Mouse (Mus musculus) spleen, adult 2 months (tissue): ENCODE data around the gene Cnn1. TPM values are rescaled to one million over a fixed set of nuclear protein-coding genes. Genes with fewer than 3 reads are reported as not detected.
A peak's percentile ranks its signal among the peaks of the same experiment; 100 is the strongest.

Source experiments
- DNase-seq, 2 experiments: peaks; one replicate each; pipeline versions ENCODE4 v3.0.0 to v3.0.0-alpha.2; 2012 to 2021; ENCODE audit warnings: low spot score in 2 of 2, low read depth in 1 of 2
- H3K27ac ChIP-seq: fragments of 200-500 bp; 2 replicates; pipeline ENCODE4 v1.5.1; 2012; ENCODE audit warnings: low read length, inconsistent platforms; ENCODE audit not compliant: insufficient read depth
- H3K27me3 ChIP-seq: fragments of 200-500 bp; 2 replicates; pipeline ENCODE4 v1.6.1; 2012; ENCODE audit warnings: mild to moderate bottlenecking, moderate library complexity, low read length, inconsistent platforms; ENCODE audit not compliant: control insufficient read depth, insufficient read depth
- H3K36me3 ChIP-seq: fragments of 200-500 bp; 2 replicates; pipeline ENCODE4 v1.6.1; 2012; ENCODE audit warnings: mild to moderate bottlenecking, low read length, inconsistent platforms; ENCODE audit not compliant: control insufficient read depth, insufficient read depth
- H3K4me1 ChIP-seq: fragments of 200-500 bp; 2 replicates; pipeline ENCODE4 v1.6.1; 2011; ENCODE audit warnings: inconsistent platforms; ENCODE audit not compliant: control insufficient read depth, insufficient read depth, insufficient read length
- H3K4me3 ChIP-seq: fragments of 200-500 bp; 2 replicates; pipeline ENCODE4 v1.5.1; 2011; ENCODE audit warnings: mild to moderate bottlenecking, inconsistent platforms; ENCODE audit not compliant: insufficient read depth, insufficient read length; ENCODE audit errors: extremely low read depth
- CTCF ChIP-seq: fragments of 200-500 bp; IDR thresholded peaks from 2 replicates; pipeline ENCODE4 v1.5.1; 2011; ENCODE audit warnings: mild to moderate bottlenecking, inconsistent platforms; ENCODE audit not compliant: insufficient read depth, insufficient read length, insufficient replicate concordance; ENCODE audit errors: extremely low read depth
- POLR2A ChIP-seq: fragments of 200-500 bp; IDR thresholded peaks from 2 replicates; pipeline ENCODE4 v1.6.1; 2011; ENCODE audit warnings: low read depth, low read length, inconsistent platforms
- WGBS: fragments of 180-500 bp; shearing (Covaris S2); methylation state at CpG from one replicate; pipeline ENCODE4 v1.1.7; 2018; 5-methylcytosine and 5-hydroxymethylcytosine counted together
- polyA plus RNA-seq: library from polyadenylated mRNA; depleted of rRNA; stranded (reverse); fragments of >200 nt; gene quantifications from 2 replicates; pipeline ENCODE4 v1.2.3, GENCODE M21; 2012; rRNA removed

Cnn1 gene
- 7.2 and 8.0 TPM in 2 replicates for polyA plus RNA-seq

DNA sequence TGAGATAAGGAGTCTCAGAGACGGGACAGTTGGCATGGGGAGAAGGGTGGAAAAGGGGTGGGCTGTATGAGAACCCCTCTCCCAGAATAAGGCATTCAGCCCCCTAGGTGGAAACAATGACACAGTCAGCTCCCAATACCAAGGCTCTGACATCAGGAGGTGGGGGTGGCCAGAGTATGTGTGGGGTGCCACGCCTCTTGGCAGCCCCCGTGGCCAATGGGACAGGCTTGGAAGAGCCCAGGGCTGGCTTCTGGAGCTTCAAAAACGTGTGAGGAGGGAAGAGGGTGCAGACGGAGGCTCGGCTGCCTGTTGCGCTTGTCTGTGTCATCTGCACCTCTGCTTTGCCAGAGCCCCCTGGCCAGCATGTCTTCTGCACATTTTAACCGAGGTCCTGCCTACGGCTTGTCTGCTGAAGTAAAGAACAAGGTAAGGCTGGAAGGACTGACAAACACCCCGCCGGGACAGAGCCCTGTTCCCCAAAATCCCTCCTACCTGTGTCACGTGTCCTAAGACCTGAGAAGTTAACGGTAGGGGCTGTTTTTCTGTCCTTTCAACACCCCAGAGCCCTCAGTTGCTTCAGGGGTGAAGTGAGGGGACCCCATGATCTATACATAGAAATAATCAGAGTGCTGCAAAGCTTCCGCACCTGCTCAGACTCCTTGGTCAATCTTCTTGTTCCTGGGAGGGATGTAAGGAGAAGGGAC lies at the start of gene Cnn1:
Cnn1 (plus strand) TSS at position 224 of the 704 bp plus-strand sequence.
- DNase-seq: no peak
- H3K27ac ChIP-seq: no peak within 1 kb of the TSS
- H3K27me3 ChIP-seq: peaks cover 11% of the 10 kb centered on the region
- TF ChIP-seq CTCF (no peak), POLR2A (no peak)
- no peak within 1 kb of the TSS for H3K4me3 ChIP-seq
- no peaks in the 10 kb centered on the region for H3K36me3 ChIP-seq
- H3K4me1 ChIP-seq: peaks cover 4% of the 10 kb centered on the region; the same call in 1 of the 2 replicates
- 24% methylated on average over 14 of the region's 14 CpGs for WGBS

GRCm38 (mm10) chr9:22049315-22049714 lies 49.7 kb upstream of the Cnn1 start:
- H3K27ac ChIP-seq: no peak overlapping the region
- 78% methylated on average over 11 of the region's 11 CpGs for WGBS
- H3K27me3 ChIP-seq: peaks cover 21% of the 10 kb centered on the region
- no peak overlapping the region for H3K4me3 ChIP-seq
- no peak for DNase-seq
- H3K4me1 ChIP-seq: peaks cover 11% of the 10 kb centered on the region
- TF ChIP-seq CTCF (no peak), POLR2A (no peak)
- no peaks in the 10 kb centered on the region for H3K36me3 ChIP-seq

DNA sequence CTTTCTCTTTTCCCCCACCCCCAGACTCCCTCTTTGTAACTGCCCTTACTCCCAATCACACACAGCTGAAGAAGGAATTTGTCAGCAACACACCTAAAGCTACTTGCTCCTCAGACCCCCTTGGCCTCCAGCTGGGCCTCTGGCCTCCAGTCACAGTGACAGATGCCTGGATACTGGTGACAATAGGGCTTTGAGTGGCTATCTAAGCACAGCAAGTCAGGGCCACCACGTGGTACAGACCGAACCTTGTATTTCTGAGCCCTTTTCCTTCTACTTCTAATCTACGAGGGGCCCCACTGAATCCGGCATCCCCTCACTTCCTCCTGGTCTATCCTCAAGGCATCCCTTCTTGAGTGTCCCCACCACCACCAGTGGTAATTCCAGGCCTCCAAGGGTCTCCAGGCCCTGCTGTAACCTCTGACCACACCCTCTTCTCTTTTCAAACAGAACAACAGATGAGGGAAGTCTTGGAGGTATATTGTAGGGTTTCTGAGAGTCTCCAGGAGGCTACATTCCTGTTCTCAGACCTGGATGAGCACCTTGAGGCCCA lies 49.2 kb upstream of the Cnn1 start:
- 67% methylated on average over 4 of the region's 4 CpGs for WGBS

GRCm38 (mm10) chr9:22050351-22050889 lies 48.6 kb upstream of the Cnn1 start:
- Histone ChIP-seq H3K27ac (no peak overlapping the region), H3K4me3 (no peak overlapping the region), H3K27me3 (peaks cover 23% of the 10 kb centered on the region), H3K4me1 (peaks cover 16% of the 10 kb centered on the region), H3K36me3 (no peaks in the 10 kb centered on the region)
- 3% methylated on average over 41 of the region's 43 CpGs for WGBS
- TF ChIP-seq CTCF (no peak), POLR2A (no peak)
- DNase-seq: no peak

More for the DNA sequence above, 49.2 kb upstream of the Cnn1 start:
- Histone ChIP-seq H3K36me3 (no peaks in the 10 kb centered on the region), H3K4me3 (no peak overlapping the region), H3K4me1 (peaks cover 16% of the 10 kb centered on the region), H3K27ac (no peak overlapping the region), H3K27me3 (peaks cover 23% of the 10 kb centered on the region)
- no peak for TF ChIP-seq CTCF
- TF ChIP-seq POLR2A: no peak
- DNase-seq: no peak

DNA sequence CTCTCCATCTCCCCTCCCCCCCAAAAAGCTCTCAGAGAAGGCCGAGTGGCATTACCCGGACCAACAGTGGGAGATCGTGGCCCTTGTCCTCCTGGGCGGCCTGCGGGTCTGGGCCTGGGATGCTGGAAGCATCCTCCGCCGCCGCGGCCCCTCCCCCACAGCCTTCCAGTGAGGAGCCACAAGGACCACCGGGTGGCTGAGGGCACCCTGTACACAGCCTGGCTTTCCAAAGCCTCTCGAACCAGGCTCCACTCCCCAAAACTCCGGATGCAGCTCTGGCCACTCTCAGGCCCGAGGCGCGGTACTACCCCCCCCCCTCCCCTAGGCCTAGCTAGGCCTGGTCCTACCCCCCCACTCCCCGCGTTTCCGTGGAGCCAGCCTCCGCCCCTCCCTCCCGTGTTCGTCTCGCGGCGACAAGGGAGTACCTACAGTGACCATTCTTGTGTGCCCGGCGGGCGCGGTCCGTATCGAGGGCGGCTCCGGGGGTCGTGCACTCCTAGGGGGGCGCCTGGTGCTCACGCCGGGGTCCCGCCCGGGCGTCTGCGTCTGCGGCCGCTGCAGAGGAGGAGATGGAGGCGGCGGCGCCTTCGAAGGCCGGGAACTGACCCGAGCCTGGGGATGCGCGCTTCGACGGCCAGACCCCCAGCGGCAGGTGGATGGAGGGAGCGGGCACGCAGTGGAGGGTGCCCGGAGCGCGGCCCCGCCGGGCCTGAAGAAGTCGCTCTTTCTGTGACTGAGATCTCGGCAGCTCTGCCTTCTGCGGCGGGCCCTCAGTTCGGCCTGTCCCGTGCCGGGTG lies 47.7 kb upstream of the Cnn1 start:
- peak overlapping the region; percentile 5; the same call in 1 of the 2 replicates for H3K4me3 ChIP-seq
- H3K36me3 ChIP-seq: no peaks in the 10 kb centered on the region
- H3K27me3 ChIP-seq: peaks cover 23% of the 10 kb centered on the region
- WGBS: 4% methylated on average over 63 of the region's 67 CpGs
- H3K27ac ChIP-seq: no peak overlapping the region
- TF ChIP-seq POLR2A (no peak), CTCF (no peak)
- DNase-seq: no peak
- peaks cover 16% of the 10 kb centered on the region for H3K4me1 ChIP-seq

DNA sequence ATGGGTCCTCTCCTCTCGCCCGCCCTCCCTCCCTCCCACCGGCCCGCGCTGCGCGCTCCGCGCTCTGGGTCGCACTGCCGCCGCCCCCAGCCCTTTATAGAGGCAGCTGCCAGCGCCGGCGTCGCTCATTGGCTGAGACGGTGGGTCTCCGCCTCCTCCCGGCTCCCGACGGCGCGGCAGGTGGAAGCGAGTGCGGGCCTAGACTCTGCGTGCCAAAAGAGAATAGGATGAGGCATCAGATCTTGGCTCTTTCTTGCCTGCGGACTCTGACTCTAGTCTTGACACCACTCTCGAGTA lies 47.1 kb upstream of the Cnn1 start, which contains the start of gene Elavl3:
Elavl3 (minus strand) TSS at position 66 of the 297 bp plus-strand sequence.
- Histone ChIP-seq H3K4me1 (peaks cover 16% of the 10 kb centered on the region), H3K4me3 (peak within 1 kb of the TSS; percentile 5; the same call in 1 of the 2 replicates), H3K36me3 (0 out of 2 replicates have a peak, but pooled peaks cover under 1% of the 10 kb centered on the region), H3K27me3 (peaks cover 23% of the 10 kb centered on the region), H3K27ac (no peak within 1 kb of the TSS)
- TF ChIP-seq POLR2A (no peak), CTCF (no peak)
- 5% methylated on average over 26 of the region's 28 CpGs for WGBS
- DNase-seq: no peak
